Mouse (Mus musculus) heart, adult 18-20 months (tissue): ENCODE measurements around the gene Vsx1. TPM values are rescaled to one million over a fixed set of nuclear protein-coding genes. Genes with fewer than 3 reads are reported as not detected.

Source experiments
- DNase-seq, 2 experiments: peaks; one replicate each; pipeline ENCODE4 v3.0.0; 2021 to 2022; ENCODE audit warnings: mixed read lengths in 1 of 2
- long read RNA-seq, 2 experiments: library from polyadenylated mRNA; stranded (forward); transcript quantifications; one replicate each; pipeline ENCODE4 v2.0.0; 2021
- total RNA-seq, 2 experiments: library from RNA; stranded (reverse); gene quantifications; 2 replicates each; pipeline ENCODE4 v1.2.3; 2021

Vsx1 gene
- under 1 TPM in 1 of 2 experiments, not detected in 1; 0.10 TPM for total RNA-seq
- long read RNA-seq, experiment 1: 0 reads
- long read RNA-seq, experiment 2: 0 reads

- DNase-seq: no peak
Observed at GRCm38 (mm10) chr2:150689223-150689800, at the start of gene Vsx1. Gene Vsx1 (minus strand): TSS chr2:150689360.

- no peak for DNase-seq
Observed at GRCm38 (mm10) chr2:150737881-150738280, 48.7 kb upstream of the Vsx1 start.

- no peak for DNase-seq
Observed at GRCm38 (mm10) chr2:150735756-150736576, 46.8 kb upstream of the Vsx1 start.

DNA sequence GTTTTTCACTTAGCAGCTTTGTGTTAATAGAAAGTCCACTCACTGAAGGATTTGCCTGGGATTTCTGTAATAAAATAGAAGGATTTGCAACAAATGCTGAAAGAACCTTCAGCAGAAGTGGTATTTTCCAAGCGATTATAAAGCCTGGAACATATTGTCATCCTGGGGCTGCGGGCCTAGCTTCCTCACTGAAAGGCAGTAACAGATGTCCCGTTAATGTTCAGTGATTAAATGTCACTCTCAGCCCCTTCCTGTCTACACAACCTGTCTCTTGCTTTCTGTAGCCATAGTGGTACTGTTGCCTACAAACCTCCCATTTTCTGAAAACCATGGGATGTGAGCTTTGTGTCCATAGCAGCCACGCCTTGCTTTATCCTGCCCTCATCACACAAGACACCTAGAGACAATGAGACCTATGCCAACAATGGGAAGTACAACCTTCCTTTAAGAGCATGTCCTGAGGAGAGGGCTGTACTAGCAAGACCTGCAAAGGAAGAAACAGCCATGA, 23.1 kb upstream of the Vsx1 start:
- DNase-seq: no peak

GRCm38 (mm10) chr2:150691481-150692170, 2.5 kb upstream of the Vsx1 start:
- no peak for DNase-seq

GRCm38 (mm10) chr2:150690216-150690615, 1.1 kb upstream of the Vsx1 start:
- DNase-seq: no peak

- DNase-seq: peak; percentile 67 to 75
Observed at GRCm38 (mm10) chr2:150688541-150689186, 496 bp downstream of the Vsx1 start.

DNA sequence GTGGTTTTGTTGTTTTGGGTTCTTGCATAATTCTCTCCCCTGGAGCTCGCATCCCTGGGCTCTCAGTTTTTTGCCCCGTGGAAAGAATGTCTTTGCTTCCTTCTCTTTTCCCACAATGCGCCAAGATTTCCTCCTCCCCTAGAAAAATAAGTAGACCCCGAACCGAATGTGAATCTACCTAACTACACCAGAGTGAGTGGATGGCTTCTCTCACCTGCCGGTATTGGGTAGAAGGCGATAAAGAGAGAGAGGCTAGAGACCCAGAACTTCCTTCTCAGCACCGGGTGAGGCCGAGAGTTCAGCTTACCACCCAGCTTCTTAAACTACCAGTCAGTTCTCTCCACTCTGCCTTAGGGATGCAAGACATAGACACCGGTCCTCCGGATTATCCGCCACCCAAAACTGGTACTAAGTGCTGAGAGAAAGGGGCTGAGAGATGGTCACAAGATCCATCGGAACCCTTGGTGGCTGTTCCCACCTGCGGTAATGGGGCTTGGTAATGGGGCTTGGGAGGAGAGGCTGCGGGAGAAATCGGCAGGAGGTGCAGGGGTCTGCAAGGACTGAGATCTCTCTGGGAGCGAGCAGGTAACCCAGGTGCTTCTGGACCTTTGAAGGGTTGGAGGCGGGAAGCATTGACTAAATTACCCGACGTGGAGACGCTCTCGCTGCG, 1.2 kb downstream of the Vsx1 start:
- no peak for DNase-seq

DNA sequence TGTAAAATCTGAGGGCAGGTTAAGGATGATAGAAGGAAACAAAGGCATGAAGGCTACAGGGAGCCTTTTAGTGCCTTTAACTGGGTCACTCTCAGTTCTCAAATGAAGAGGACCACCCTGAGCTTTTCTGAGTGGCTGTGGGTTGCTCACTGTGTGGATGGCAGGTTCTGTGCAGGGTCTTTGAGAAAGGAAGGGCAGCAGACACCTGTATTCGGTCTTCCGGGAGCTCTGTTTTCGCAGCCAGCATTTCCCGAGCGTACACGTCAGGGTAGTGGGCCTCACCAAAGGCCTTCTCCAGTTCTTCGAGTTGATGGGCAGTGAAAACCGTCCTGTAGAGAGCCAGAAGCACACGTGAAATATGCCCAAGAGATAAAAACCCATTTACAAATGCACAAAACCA, 3.8 kb downstream of the Vsx1 start:
- no peak for DNase-seq

DNA sequence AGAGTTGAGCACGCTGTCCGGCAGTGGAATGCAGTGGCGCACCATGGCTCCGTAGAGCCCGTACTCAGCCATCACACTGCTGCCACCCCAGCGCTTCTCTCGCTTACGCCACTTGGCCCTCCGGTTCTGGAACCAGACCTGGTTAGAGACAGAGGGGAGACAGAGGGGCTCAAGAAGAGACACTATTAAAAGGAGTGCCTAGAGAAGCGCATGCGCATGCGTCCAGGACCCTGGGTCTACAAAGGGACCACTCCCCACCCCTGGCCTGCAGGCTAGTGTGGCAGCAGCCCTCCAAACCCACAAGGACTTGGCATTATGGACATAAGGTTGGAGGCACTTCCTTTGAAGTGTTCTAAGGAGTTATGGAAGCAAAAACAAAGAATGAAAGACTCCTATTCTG, 4.7 kb downstream of the Vsx1 start:
- DNase-seq: no peak

DNA sequence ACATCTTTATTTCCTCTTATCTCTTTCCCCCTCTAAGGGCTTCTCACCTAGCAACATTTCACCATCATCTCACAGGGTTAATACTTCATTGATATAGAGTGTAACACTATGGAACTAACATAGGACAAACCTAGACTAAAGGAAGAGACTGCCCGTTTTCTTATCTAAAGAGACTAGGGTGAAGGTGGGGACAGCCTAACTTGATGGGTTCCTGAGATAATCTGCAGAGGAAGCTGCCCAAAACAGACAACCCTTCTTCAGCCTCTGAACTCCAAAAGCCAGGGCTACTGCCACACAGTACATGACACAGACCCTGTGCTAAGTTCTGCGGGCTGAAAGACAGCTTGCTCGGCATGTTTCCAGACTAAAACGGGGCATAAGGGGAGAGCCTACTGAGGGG, 7.6 kb downstream of the Vsx1 start:
- no peak for DNase-seq

GRCm38 (mm10) chr2:150678392-150678791, 10.8 kb downstream of the Vsx1 start:
- peak; percentile 61 to 88 for DNase-seq

GRCm38 (mm10) chr2:150675525-150675924, 13.6 kb downstream of the Vsx1 start:
- no peak for DNase-seq

- peak; percentile 66 to 82 for DNase-seq
Observed at GRCm38 (mm10) chr2:150674900-150675299, 14.3 kb downstream of the Vsx1 start.

- peak; percentile 11 to 33 for DNase-seq
Observed at GRCm38 (mm10) chr2:150673929-150674328, 15.2 kb downstream of the Vsx1 start.

GRCm38 (mm10) chr2:150671609-150672290, 17.4 kb downstream of the Vsx1 start:
- peak in 1 of 2 experiments; percentile 27 for DNase-seq

GRCm38 (mm10) chr2:150670926-150671325, 18.2 kb downstream of the Vsx1 start:
- DNase-seq: no peak

- peak; percentile 35 to 60 for DNase-seq
Observed at GRCm38 (mm10) chr2:150669454-150670045, 19.6 kb downstream of the Vsx1 start.

DNA sequence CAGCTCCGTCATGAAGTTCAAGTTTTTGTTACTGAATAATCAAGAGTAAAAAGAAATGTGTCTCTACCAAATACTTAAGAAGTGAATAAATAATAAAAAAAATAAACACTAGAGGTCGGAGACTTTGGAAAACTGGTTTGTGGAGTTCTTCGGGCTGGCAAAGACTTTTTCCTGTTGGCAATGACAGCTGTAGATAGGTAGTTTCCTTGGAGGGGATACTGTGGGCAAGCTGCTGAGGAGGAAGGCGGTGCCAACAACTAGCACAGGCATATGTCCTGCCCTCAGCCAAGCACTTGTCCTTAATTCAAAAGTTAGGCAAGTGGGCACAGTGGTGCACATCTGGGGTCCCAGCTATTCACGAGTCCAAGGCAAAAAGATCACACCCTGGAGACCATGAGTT, 20.2 kb downstream of the Vsx1 start:
- DNase-seq: peak in 1 of 2 experiments; percentile 10
